Mouse (Mus musculus) gastrocnemius, adult 2 months (tissue): ENCODE results near the gene Fbxo22. TPM values are rescaled to one million over a fixed set of nuclear protein-coding genes. Genes with fewer than 3 reads are reported as not detected.

Source experiments
- DNase-seq: peaks from one replicate; pipeline ENCODE4 v3.0.0; 2022
- H3K27ac ChIP-seq: fragments of 200-600 bp; 2 replicates; pipeline ENCODE4 v1.8.1; 2022; ENCODE audit warnings: mild to moderate bottlenecking
- H3K4me3 ChIP-seq: fragments of 200-600 bp; 2 replicates; pipeline ENCODE4 v1.8.1; 2022; ENCODE audit warnings: mild to moderate bottlenecking, moderate library complexity
- CTCF ChIP-seq: fragments of 200-600 bp; IDR thresholded peaks from 2 replicates; pipeline ENCODE4 v1.8.1; 2022; ENCODE audit warnings: antibody characterized with exemption, mild to moderate bottlenecking, moderate library complexity
- intact Hi-C: fragments of 180-260 bp; cut with DNase I; formaldehyde crosslinking; loops from one replicate; pipeline ENCODE4 v1.15.1; 2025
- total RNA-seq, 2 experiments: library from RNA; stranded (reverse); gene quantifications; 2 replicates each; pipeline ENCODE4 v1.2.3; 2021

The Fbxo22 gene
- total RNA-seq, 2 experiments from 2014 or later = 19.5 to 22.0 TPM

- no peak for DNase-seq
- intact Hi-C loops = no loop called here
- Histone ChIP-seq H3K4me3 (no peak overlapping the region), H3K27ac (no peak overlapping the region)
- TF ChIP-seq CTCF = no peak
Measured at GRCm38 (mm10) chr9:55264356-55265302, 55.9 kb downstream of the Fbxo22 start.

DNA sequence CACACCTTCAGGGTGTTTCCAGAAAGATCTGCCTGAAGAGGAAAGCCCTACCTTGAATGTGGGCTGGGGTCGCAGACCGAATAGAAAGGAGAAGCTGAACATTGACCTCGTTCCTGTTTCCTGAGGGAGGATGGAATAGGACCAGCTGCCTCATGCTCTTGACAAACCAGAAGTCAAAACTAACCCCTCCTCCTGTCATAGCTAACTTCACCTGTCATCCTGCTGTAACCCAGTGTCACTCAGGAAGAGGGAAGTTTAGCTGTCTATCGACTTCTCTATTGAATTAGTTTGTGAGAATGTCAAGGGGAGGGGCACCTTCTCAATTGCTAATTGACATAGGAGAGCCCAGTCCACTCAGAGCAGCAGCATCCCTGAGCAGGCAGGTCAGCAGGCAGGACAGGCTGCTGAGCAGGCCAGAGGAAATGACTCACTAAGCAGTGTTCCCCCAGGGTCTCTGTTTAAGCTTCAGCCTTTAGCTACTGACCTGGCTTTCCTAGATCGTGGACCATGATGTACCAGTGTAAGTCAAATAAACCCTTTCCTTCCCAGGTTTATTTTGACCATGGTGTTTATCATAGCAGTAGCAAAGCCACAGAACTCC, 63.3 kb downstream of the Fbxo22 start:
- DNase-seq = no peak
- no peak for TF ChIP-seq CTCF
- intact Hi-C loops = no loop called here
- Histone ChIP-seq H3K4me3 (no peak overlapping the region), H3K27ac (no peak overlapping the region)

DNA sequence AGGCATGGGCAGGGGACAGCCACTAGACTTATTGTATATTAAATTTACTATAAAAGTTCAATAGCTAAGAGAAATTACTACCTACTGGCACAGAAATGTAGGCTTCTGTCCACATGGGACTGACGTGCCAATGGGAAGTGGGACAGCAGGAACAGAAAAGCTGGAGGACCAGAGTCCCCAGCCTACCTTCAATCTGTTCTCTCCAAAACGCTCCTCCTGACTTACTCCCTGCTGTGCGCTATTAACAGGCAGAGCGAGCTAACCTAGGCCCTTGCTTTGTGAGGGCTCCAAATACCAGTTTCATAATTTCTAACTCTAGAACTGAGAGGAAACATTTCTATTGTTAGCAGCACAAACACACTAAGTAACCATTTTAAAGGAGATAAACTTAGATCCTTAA, 65.2 kb downstream of the Fbxo22 start:
- Histone ChIP-seq H3K4me3 (no peak overlapping the region), H3K27ac (no peak overlapping the region)
- TF ChIP-seq CTCF = no peak
- intact Hi-C loops = no loop called here
- DNase-seq = no peak

Other genes starting within 250 kb of the Fbxo22 start
- gene Chrna5, start 228.0 kb upstream of the Fbxo22 start, total RNA-seq = not detected
- not detected for gene Chrna3, start 182.4 kb upstream of the Fbxo22 start, total RNA-seq
- not detected for gene Chrnb4, start 160.1 kb upstream of the Fbxo22 start, total RNA-seq
- 10 to 100 TPM; 31.9 to 41.0 TPM for gene Ube2q2, start 60.1 kb upstream of the Fbxo22 start, total RNA-seq
- 1 to 10 TPM in 1 of 2 experiments, under 1 TPM in 1; 0.59 to 1.0 TPM for gene Nrg4, start 117.9 kb downstream of the Fbxo22 start, total RNA-seq
- 1 to 10 TPM in 1 of 2 experiments, under 1 TPM in 1; 0.84 to 3.6 TPM for gene Tmem266, start 118.0 kb downstream of the Fbxo22 start, total RNA-seq